In the genomic region with DNA sequence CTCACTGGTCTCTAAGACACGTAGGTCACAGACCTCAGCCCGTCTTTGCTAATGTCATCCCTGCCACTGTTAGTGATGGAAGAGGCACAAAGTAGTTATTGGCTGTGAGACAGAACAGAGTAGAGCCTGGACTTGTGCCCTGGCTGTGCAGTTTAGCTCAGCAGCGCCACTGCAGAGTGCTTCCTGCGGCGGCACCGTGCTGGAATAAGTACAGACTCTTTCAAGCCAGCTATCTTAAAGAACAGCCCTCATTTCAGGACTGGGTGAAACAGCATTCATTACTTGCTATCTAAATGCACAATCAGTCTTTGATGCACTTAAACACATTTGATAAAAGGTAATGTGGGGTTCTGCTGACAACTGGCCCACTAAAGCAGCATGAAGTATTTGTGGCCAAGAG, we compare ENCODE assay signal across 9 mouse cellular contexts.
DNase-seq lines count a peak whose midpoint lies in the region; ATAC-seq lines count a peak whose summit lies in the region.
"Had no signal": no experiment of that assay in that cellular context is flagged by ENCODE, and none has a peak within 500 bp of the region (broad histone marks: within the 10 kb centered on the region; RNA-seq: fewer than 3 reads in every experiment).

No protein-coding gene starts in this region.

- H3K4me1 ChIP-seq in hindbrain, embryonic 15.5 days (replicated peaks), result no peaks in the 10 kb centered on the region
- H3K4me1 ChIP-seq in hindbrain, embryonic 13.5 days (replicated peaks), result no peaks in the 10 kb centered on the region
- peaks cover 18% of the 10 kb centered on the region for H3K4me1 ChIP-seq in forebrain, embryonic 16.5 days (replicated peaks; ENCODE audit: control insufficient read depth, insufficient read depth, low read length)
- no peaks in the 10 kb centered on the region for H3K4me1 ChIP-seq in kidney, embryonic 14.5 days (ENCODE audit: control insufficient read depth, insufficient read depth, low read length)
- H3K4me1 ChIP-seq: lung, embryonic 15.5 days had no signal

- ATAC-seq in hindbrain, embryonic 15.5 days (ENCODE audit: low FRiP score, low read depth), result peak; percentile 84
- no peak for ATAC-seq in hindbrain, embryonic 13.5 days (ENCODE audit: low FRiP score)
- peak; percentile 78 for ATAC-seq in forebrain, embryonic 16.5 days
- ATAC-seq in kidney, embryonic 14.5 days (ENCODE audit: low FRiP score, low TSS enrichment), result no peak

- no peak overlapping the region for H3K4me3 ChIP-seq in hindbrain, embryonic 15.5 days
- no peak overlapping the region for H3K4me3 ChIP-seq in hindbrain, embryonic 13.5 days
- H3K4me3 ChIP-seq in forebrain, embryonic 16.5 days (replicated peaks; ENCODE audit: low read length), result no peak overlapping the region
- no peak overlapping the region for H3K4me3 ChIP-seq in kidney, embryonic 14.5 days (ENCODE audit: low read length)
- H3K4me3 ChIP-seq: lung, embryonic 15.5 days had no signal

- DNase-seq in brain, adult 2 months (ENCODE audit: low read depth, low spot score), result peak; percentile 76
- DNase-seq in lung, postnatal 14 days, result peak; percentile 54
- DNase-seq in urinary bladder, postnatal 14 days (ENCODE audit: low spot score), result no peak
- DNase-seq in kidney, postnatal 14 days, result no peak

- 69% methylated on average over 6 of the region's 6 CpGs for WGBS in hindbrain, embryonic 15.5 days
- 75% methylated on average over 6 of the region's 6 CpGs for WGBS in hindbrain, embryonic 13.5 days
- 59% methylated on average over 6 of the region's 6 CpGs for WGBS in forebrain, embryonic 16.5 days
- 85% methylated on average over 6 of the region's 6 CpGs for WGBS in kidney, embryonic 14.5 days

- H3K4me2 ChIP-seq in hindbrain, embryonic 15.5 days, result no peak overlapping the region
- no peak overlapping the region for H3K4me2 ChIP-seq in hindbrain, embryonic 13.5 days
- H3K4me2 ChIP-seq in forebrain, embryonic 16.5 days (ENCODE audit: low read length), result no peak overlapping the region
- H3K4me2 ChIP-seq in kidney, embryonic 14.5 days (replicated peaks; ENCODE audit: low read depth, low read length), result no peak overlapping the region
- H3K4me2 ChIP-seq: lung, embryonic 15.5 days had no signal

- no peak overlapping the region for H3K27ac ChIP-seq in hindbrain, embryonic 15.5 days (replicated peaks)
- no peak overlapping the region for H3K27ac ChIP-seq in hindbrain, embryonic 13.5 days
- H3K27ac ChIP-seq in forebrain, embryonic 16.5 days (ENCODE audit: low read length), result no peak overlapping the region
- no peak overlapping the region for H3K27ac ChIP-seq in kidney, embryonic 14.5 days (ENCODE audit: low read depth, low read length)
- H3K27ac ChIP-seq: lung, embryonic 15.5 days had no signal

- H3K27me3 ChIP-seq in hindbrain, embryonic 15.5 days, result no peaks in the 10 kb centered on the region
- H3K27me3 ChIP-seq in hindbrain, embryonic 13.5 days, result no peaks in the 10 kb centered on the region
- no peaks in the 10 kb centered on the region for H3K27me3 ChIP-seq in forebrain, embryonic 16.5 days (replicated peaks; ENCODE audit: control insufficient read depth, insufficient read depth, low read length)
- no peaks in the 10 kb centered on the region for H3K27me3 ChIP-seq in kidney, embryonic 14.5 days (ENCODE audit: control insufficient read depth, insufficient read depth, low read length)
- H3K27me3 ChIP-seq: lung, embryonic 15.5 days had no signal

- H3K36me3 ChIP-seq in hindbrain, embryonic 15.5 days, result no peaks in the 10 kb centered on the region
- no peaks in the 10 kb centered on the region for H3K36me3 ChIP-seq in hindbrain, embryonic 13.5 days
- H3K36me3 ChIP-seq in forebrain, embryonic 16.5 days (ENCODE audit: control insufficient read depth, insufficient read depth), result no peaks in the 10 kb centered on the region
- H3K36me3 ChIP-seq in kidney, embryonic 14.5 days (ENCODE audit: control insufficient read depth, insufficient read depth, low read length), result no peaks in the 10 kb centered on the region
- H3K36me3 ChIP-seq: lung, embryonic 15.5 days had no signal

- H3K9ac ChIP-seq in hindbrain, embryonic 15.5 days, result no peak overlapping the region
- no peak overlapping the region for H3K9ac ChIP-seq in hindbrain, embryonic 13.5 days
- no peak overlapping the region for H3K9ac ChIP-seq in forebrain, embryonic 16.5 days (replicated peaks; ENCODE audit: low read depth, low read length)
- H3K9ac ChIP-seq in kidney, embryonic 14.5 days (ENCODE audit: low read depth, low read length), result no peak overlapping the region
- H3K9ac ChIP-seq: lung, embryonic 15.5 days had no signal

- H3K9me3 ChIP-seq in hindbrain, embryonic 15.5 days, result no peaks in the 10 kb centered on the region
- H3K9me3 ChIP-seq in hindbrain, embryonic 13.5 days, result no peaks in the 10 kb centered on the region
- no peaks in the 10 kb centered on the region for H3K9me3 ChIP-seq in forebrain, embryonic 16.5 days (ENCODE audit: control insufficient read depth, low read length)
- H3K9me3 ChIP-seq in kidney, embryonic 14.5 days (ENCODE audit: control insufficient read depth, low read length), result no peaks in the 10 kb centered on the region
- H3K9me3 ChIP-seq: lung, embryonic 15.5 days had no signal

Comparison
In these comparisons a context has a peak if more than half of its experiments do, and no peak if none do; other contexts are left out.
1. ATAC-seq: peak in hindbrain, embryonic 15.5 days (single experiment) and forebrain, embryonic 16.5 days (single experiment); none in hindbrain, embryonic 13.5 days (single experiment) and kidney, embryonic 14.5 days (single experiment).
2. DNase-seq: peak in brain, adult 2 months (single experiment) and lung, postnatal 14 days (single experiment); none in urinary bladder, postnatal 14 days (single experiment) and kidney, postnatal 14 days (single experiment).